Mouse (Mus musculus): Measurements from ENCODE around the gene Scaf1. TPM values are rescaled to one million over a fixed set of nuclear protein-coding genes. Genes with fewer than 3 reads are reported as not detected.

Scaf1 gene
- polyA plus RNA-seq, 1 experiment: not detected

GRCm38 (mm10) chr7:44999753-45000152 lies 16.4 kb downstream of the Scaf1 start:
- no peak overlapping the region for H3K27ac ChIP-seq (ENCODE audit: insufficient read depth, low read depth, low read length)
- TF ChIP-seq POLR2A (IDR thresholded peaks at IDR 0.05; ENCODE audit: insufficient read depth, low read depth, low read length): no peak
- no peak for TF ChIP-seq CTCF (IDR thresholded peaks at IDR 0.05; ENCODE audit: insufficient read depth, low read depth, low read length)
- WGBS: 76% methylated on average over 11 of the region's 11 CpGs
- H3K4me1 ChIP-seq (ENCODE audit: control insufficient read depth, insufficient read depth, low read length): peaks cover 23% of the 10 kb centered on the region
- no peak overlapping the region for H3K4me3 ChIP-seq (ENCODE audit: insufficient read depth, low read depth, low read length)

- Histone ChIP-seq H3K4me1 (ENCODE audit: control insufficient read depth, insufficient read depth, low read length) (peaks cover 23% of the 10 kb centered on the region), H3K27ac (ENCODE audit: insufficient read depth, low read depth, low read length) (peak within 1 kb of the TSS; percentile 5; the same call in 1 of the 2 replicates), H3K4me3 (ENCODE audit: insufficient read depth, low read depth, low read length) (peak within 1 kb of the TSS; percentile 51)
- 3% methylated on average over 18 of the region's 18 CpGs for WGBS
- no peak for TF ChIP-seq CTCF (IDR thresholded peaks at IDR 0.05; ENCODE audit: insufficient read depth, low read depth, low read length)
- no peak for TF ChIP-seq POLR2A (IDR thresholded peaks at IDR 0.05; ENCODE audit: insufficient read depth, low read depth, low read length)
Measured at GRCm38 (mm10) chr7:44998501-44998955, 17.6 kb downstream of the Scaf1 start, which contains the start of gene Bcl2l12. Gene Bcl2l12, minus strand, starts transcription at chr7:44998712.

- peak overlapping the region; percentile 51 for H3K4me3 ChIP-seq (ENCODE audit: insufficient read depth, low read depth, low read length)
- H3K4me1 ChIP-seq (ENCODE audit: control insufficient read depth, insufficient read depth, low read length): peaks cover 23% of the 10 kb centered on the region
- WGBS: 1% methylated on average over 15 of the region's 15 CpGs
- peak overlapping the region; percentile 5; the same call in 1 of the 2 replicates for H3K27ac ChIP-seq (ENCODE audit: insufficient read depth, low read depth, low read length)
- TF ChIP-seq CTCF (IDR thresholded peaks at IDR 0.05; ENCODE audit: insufficient read depth, low read depth, low read length): no peak
- TF ChIP-seq POLR2A (IDR thresholded peaks at IDR 0.05; ENCODE audit: insufficient read depth, low read depth, low read length): 0 out of 2 replicates have a peak, but pooled peaks have one; percentile 6
Measured at GRCm38 (mm10) chr7:44997940-44998428, 18.2 kb downstream of the Scaf1 start.

GRCm38 (mm10) chr7:44997231-44997939 lies 18.8 kb downstream of the Scaf1 start, which contains the start of gene Irf3:
Gene Irf3, plus strand, starts transcription at chr7:44997648.
- Histone ChIP-seq H3K4me1 (ENCODE audit: control insufficient read depth, insufficient read depth, low read length) (peaks cover 21% of the 10 kb centered on the region), H3K27ac (ENCODE audit: insufficient read depth, low read depth, low read length) (peak within 1 kb of the TSS; percentile 5; the same call in 1 of the 2 replicates), H3K4me3 (ENCODE audit: insufficient read depth, low read depth, low read length) (peak within 1 kb of the TSS; percentile 51)
- TF ChIP-seq POLR2A (IDR thresholded peaks at IDR 0.05; ENCODE audit: insufficient read depth, low read depth, low read length): peak; percentile 38; the same call in 1 of the 2 replicates
- no peak for TF ChIP-seq CTCF (IDR thresholded peaks at IDR 0.05; ENCODE audit: insufficient read depth, low read depth, low read length)
- WGBS: under 1% methylated on average over 43 of the region's 43 CpGs

- 9% methylated on average over 10 of the region's 10 CpGs for WGBS
- Histone ChIP-seq H3K4me1 (ENCODE audit: control insufficient read depth, insufficient read depth, low read length) (peaks cover 18% of the 10 kb centered on the region), H3K27ac (ENCODE audit: insufficient read depth, low read depth, low read length) (no peak overlapping the region), H3K4me3 (ENCODE audit: insufficient read depth, low read depth, low read length) (peak overlapping the region; percentile 51; the same call in 1 of the 2 replicates)
- TF ChIP-seq POLR2A (IDR thresholded peaks at IDR 0.05; ENCODE audit: insufficient read depth, low read depth, low read length): no peak
Measured at GRCm38 (mm10) chr7:44996672-44997071, 19.5 kb downstream of the Scaf1 start.

GRCm38 (mm10) chr7:44986879-44987718 lies 29.1 kb downstream of the Scaf1 start:
- TF ChIP-seq CTCF (IDR thresholded peaks at IDR 0.05; ENCODE audit: insufficient read depth, low read depth, low read length): no peak
- no peak for TF ChIP-seq POLR2A (IDR thresholded peaks at IDR 0.05; ENCODE audit: insufficient read depth, low read depth, low read length)
- whole genome bisulfite sequencing: under 1% methylated on average over 29 of the region's 29 CpGs

GRCm38 (mm10) chr7:44986192-44986878 lies 29.8 kb downstream of the Scaf1 start, which contains the start of gene Prmt1:
Gene Prmt1, minus strand, starts transcription at chr7:44986568.
- peak within 1 kb of the TSS; percentile 70 for H3K4me3 ChIP-seq (ENCODE audit: insufficient read depth, low read depth, low read length)
- peak within 1 kb of the TSS; percentile 86 for H3K27ac ChIP-seq (ENCODE audit: insufficient read depth, low read depth, low read length)
- WGBS: under 1% methylated on average over 42 of the region's 42 CpGs

More at GRCm38 (mm10) chr7:44986879-44987718, 29.1 kb downstream of the Scaf1 start:
- Histone ChIP-seq H3K27ac (ENCODE audit: insufficient read depth, low read depth, low read length) (peak overlapping the region; percentile 86), H3K4me3 (ENCODE audit: insufficient read depth, low read depth, low read length) (peak overlapping the region; percentile 65), H3K4me1 (ENCODE audit: control insufficient read depth, insufficient read depth, low read length) (peaks cover 20% of the 10 kb centered on the region)

GRCm38 (mm10) chr7:44985595-44986191 lies 30.5 kb downstream of the Scaf1 start:
- no peak for TF ChIP-seq CTCF (IDR thresholded peaks at IDR 0.05; ENCODE audit: insufficient read depth, low read depth, low read length)
- TF ChIP-seq POLR2A (IDR thresholded peaks at IDR 0.05; ENCODE audit: insufficient read depth, low read depth, low read length): no peak
- peaks cover 20% of the 10 kb centered on the region for H3K4me1 ChIP-seq (ENCODE audit: control insufficient read depth, insufficient read depth, low read length)
- under 1% methylated on average over 45 of the region's 45 CpGs for WGBS
- H3K4me3 ChIP-seq (ENCODE audit: insufficient read depth, low read depth, low read length): peak overlapping the region; percentile 70
- peak overlapping the region; percentile 61 for H3K27ac ChIP-seq (ENCODE audit: insufficient read depth, low read depth, low read length)

More at GRCm38 (mm10) chr7:44986192-44986878, 29.8 kb downstream of the Scaf1 start, which contains the start of gene Prmt1:
- TF ChIP-seq POLR2A (IDR thresholded peaks at IDR 0.05; ENCODE audit: insufficient read depth, low read depth, low read length) (peak; percentile 61), CTCF (IDR thresholded peaks at IDR 0.05; ENCODE audit: insufficient read depth, low read depth, low read length) (no peak)
- H3K4me1 ChIP-seq (ENCODE audit: control insufficient read depth, insufficient read depth, low read length): peaks cover 20% of the 10 kb centered on the region
